Mouse (Mus musculus) hindbrain, embryonic 13.5 days (tissue): Measurements from ENCODE around the gene Slc22a21. TPM values are rescaled to one million over a fixed set of nuclear protein-coding genes. Genes with fewer than 3 reads are reported as not detected.

Source experiments
- ATAC-seq: fragments of 200-750 bp; cut with Nextera tagmentation; 2 replicates; pipeline ENCODE4 v1.8.0; 2017; ENCODE audit warnings: moderate TSS enrichment; ENCODE audit not compliant: low FRiP score
- H3K27ac ChIP-seq: fragments of 300-500 bp; sonication (generic); 2 replicates; pipeline ENCODE4 v1.5.1; 2015; ENCODE audit warnings: inconsistent platforms, mild to moderate bottlenecking, moderate library complexity
- H3K27me3 ChIP-seq: fragments of 300-500 bp; sonication (generic); 2 replicates; pipeline ENCODE4 v1.6.1; 2015; ENCODE audit warnings: mild to moderate bottlenecking, inconsistent platforms
- H3K36me3 ChIP-seq: fragments of 300-500 bp; sonication (generic); 2 replicates; pipeline ENCODE4 v1.6.1; 2015; ENCODE audit warnings: mild to moderate bottlenecking, inconsistent platforms
- H3K4me1 ChIP-seq: fragments of 300-500 bp; sonication (generic); replicated peaks from 2 replicates; pipeline ENCODE4 v1.6.1; 2015; ENCODE audit warnings: inconsistent platforms
- H3K4me2 ChIP-seq: fragments of 300-500 bp; sonication (generic); 2 replicates; pipeline ENCODE4 v1.6.1; 2015; ENCODE audit warnings: inconsistent platforms, mild to moderate bottlenecking, moderate library complexity
- H3K4me3 ChIP-seq: fragments of 300-500 bp; sonication (generic); 2 replicates; pipeline ENCODE4 v1.5.1; 2015; ENCODE audit warnings: mild to moderate bottlenecking, inconsistent platforms
- H3K9ac ChIP-seq: fragments of 300-500 bp; sonication (generic); 2 replicates; pipeline ENCODE4 v1.6.1; 2015; ENCODE audit warnings: mild to moderate bottlenecking, inconsistent platforms
- H3K9me3 ChIP-seq: fragments of 300-500 bp; sonication (generic); 2 replicates; pipeline ENCODE4 v1.6.1; 2016; ENCODE audit warnings: inconsistent platforms
- WGBS: fragments of 180-500 bp; shearing (Covaris S2); methylation state at CpG from one replicate; pipeline ENCODE4 v1.1.7; 2015; 5-methylcytosine and 5-hydroxymethylcytosine counted together
- polyA plus RNA-seq: library from polyadenylated mRNA; unstranded; fragments of >200 nt; fragmentation: Nextera tagmentation; extraction: Ambion mirVana; gene quantifications from 2 replicates; pipeline ENCODE4 v1.2.1, GENCODE M21; 2015

Gene Slc22a21
- polyA plus RNA-seq, 1 experiment from 2014 or later, result 1.8 TPM

DNA sequence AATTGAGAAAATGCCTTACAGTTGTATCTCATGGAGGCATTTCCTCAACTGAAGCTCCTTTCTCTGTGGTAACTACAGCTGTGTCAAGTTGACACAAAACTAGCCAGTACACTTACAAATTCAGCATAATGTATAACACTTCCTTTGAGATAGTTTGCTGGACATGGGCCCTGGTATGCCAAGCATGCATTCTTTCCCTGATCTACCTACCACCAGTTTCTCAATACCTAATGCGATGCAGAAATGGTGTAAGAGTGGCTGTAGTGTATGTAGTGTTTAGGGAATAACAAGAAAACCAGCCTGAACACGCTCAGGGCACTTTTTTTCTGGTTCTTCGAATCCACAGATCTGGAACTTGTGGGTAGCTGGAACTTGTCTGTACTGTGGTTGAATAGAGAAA lies 51.5 kb downstream of the Slc22a21 start:
- ATAC-seq, result no peak
- no peaks in the 10 kb centered on the region for H3K4me1 ChIP-seq

DNA sequence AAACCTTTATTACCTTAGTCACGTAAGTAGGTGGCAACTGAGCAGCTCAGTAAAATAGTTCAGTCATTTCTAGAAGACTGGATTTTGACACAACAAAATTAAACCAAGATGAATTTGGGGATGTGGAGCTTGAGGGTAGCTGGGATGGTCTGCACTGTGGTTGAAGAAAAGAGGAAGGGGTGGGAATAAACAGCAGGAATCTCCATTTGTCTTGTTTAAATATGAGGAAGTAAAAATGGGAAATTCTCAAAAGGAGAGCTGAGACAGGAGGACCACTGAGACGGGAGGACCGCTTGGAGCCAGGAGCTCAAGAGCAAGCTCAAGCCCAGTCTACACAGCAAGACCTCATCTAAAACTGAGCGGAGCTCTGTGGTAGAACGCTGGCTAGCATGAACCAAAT lies 53.8 kb downstream of the Slc22a21 start:
- Histone ChIP-seq H3K9ac (no peak overlapping the region), H3K4me1 (no peaks in the 10 kb centered on the region), H3K27ac (no peak overlapping the region), H3K36me3 (no peaks in the 10 kb centered on the region), H3K4me2 (no peak overlapping the region), H3K9me3 (no peaks in the 10 kb centered on the region), H3K27me3 (no peaks in the 10 kb centered on the region), H3K4me3 (no peak overlapping the region)
- ATAC-seq, result no peak
- WGBS, result 92% methylated on average over 5 of the region's 5 CpGs

More for the DNA sequence above, 51.5 kb downstream of the Slc22a21 start:
- H3K9ac ChIP-seq, result no peak overlapping the region
- H3K36me3 ChIP-seq, result no peaks in the 10 kb centered on the region
- no peaks in the 10 kb centered on the region for H3K9me3 ChIP-seq
- 80% methylated on average over 3 of the region's 3 CpGs for WGBS
- H3K4me2 ChIP-seq, result no peak overlapping the region
- no peak overlapping the region for H3K27ac ChIP-seq
- H3K4me3 ChIP-seq, result no peak overlapping the region
- no peaks in the 10 kb centered on the region for H3K27me3 ChIP-seq

DNA sequence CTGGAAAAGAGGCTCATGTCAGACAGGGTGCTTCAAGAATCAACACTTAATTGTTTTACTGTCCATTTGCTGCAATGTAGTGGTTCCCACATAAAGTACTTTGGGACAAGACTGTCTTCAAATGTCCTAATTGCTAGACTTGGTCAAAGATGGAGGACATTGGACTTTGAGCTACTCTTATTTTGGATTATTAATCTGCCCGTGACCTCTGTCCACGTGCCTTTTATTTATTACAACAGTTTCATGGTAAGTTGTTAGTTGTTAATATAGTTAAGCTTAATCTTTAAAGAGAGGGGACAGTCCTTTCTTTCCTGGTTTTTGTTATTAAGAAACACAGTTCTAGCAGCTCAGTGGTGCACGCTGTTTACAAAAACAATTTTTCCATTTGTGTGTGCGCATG lies 61.3 kb downstream of the Slc22a21 start:
- no peak overlapping the region for H3K27ac ChIP-seq
- H3K4me3 ChIP-seq, result no peak overlapping the region
- H3K9me3 ChIP-seq, result no peaks in the 10 kb centered on the region
- ATAC-seq, result no peak
- H3K27me3 ChIP-seq, result no peaks in the 10 kb centered on the region
- H3K9ac ChIP-seq, result no peak overlapping the region
- WGBS, result 96% methylated on average over 4 of the region's 4 CpGs
- H3K36me3 ChIP-seq, result no peaks in the 10 kb centered on the region
- no peak overlapping the region for H3K4me2 ChIP-seq
- no peaks in the 10 kb centered on the region for H3K4me1 ChIP-seq

DNA sequence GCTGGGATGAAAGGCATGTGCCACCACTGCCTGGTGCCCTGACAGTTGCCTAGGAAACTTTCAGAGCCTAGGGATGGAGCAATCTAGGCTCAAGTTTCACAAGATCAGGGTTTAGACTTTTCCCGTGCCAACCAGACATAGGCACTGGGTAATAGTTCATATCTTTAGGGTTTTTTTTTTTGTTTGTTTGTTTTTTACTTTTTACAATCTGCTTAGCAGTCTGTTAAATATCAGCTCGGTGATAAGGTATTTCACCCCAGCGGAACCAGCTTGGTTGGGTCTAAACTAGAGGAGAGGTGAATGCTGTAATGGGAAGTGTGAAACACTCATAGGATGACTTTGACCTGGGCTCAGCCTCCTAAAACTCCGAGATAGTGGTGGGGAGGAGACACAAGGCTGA lies 69.1 kb downstream of the Slc22a21 start:
- no peaks in the 10 kb centered on the region for H3K27me3 ChIP-seq
- no peaks in the 10 kb centered on the region for H3K9me3 ChIP-seq
- no peaks in the 10 kb centered on the region for H3K36me3 ChIP-seq
- H3K4me2 ChIP-seq, result no peak overlapping the region
- WGBS, result 87% methylated on average over 4 of the region's 4 CpGs
- ATAC-seq, result no peak
- no peak overlapping the region for H3K4me3 ChIP-seq
- H3K9ac ChIP-seq, result no peak overlapping the region
- H3K27ac ChIP-seq, result no peak overlapping the region
- no peaks in the 10 kb centered on the region for H3K4me1 ChIP-seq

DNA sequence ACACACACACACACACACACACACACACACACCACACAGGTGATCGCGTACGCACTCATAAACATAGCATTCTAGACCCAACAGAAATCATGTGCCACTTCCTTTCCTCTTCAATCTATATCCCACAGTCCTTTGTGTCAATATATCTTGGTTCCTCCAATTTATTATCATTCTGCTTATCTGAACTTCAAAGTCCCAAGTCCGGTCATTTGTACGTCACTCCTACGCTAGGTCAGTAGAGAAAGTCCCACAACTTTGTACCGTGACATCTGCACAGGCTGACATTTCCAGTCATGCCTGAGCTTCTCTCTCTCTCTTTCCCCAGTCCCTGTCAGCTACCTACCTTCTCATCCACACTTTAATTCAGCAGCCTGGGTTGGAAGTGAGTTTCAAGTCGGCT lies 71.4 kb downstream of the Slc22a21 start:
- 93% methylated on average over 8 of the region's 8 CpGs for WGBS
- Histone ChIP-seq H3K4me1 (no peaks in the 10 kb centered on the region), H3K4me3 (no peak overlapping the region), H3K4me2 (no peak overlapping the region), H3K27me3 (no peaks in the 10 kb centered on the region), H3K36me3 (no peaks in the 10 kb centered on the region), H3K9ac (no peak overlapping the region), H3K9me3 (no peaks in the 10 kb centered on the region), H3K27ac (no peak overlapping the region)
- no peak for ATAC-seq

DNA sequence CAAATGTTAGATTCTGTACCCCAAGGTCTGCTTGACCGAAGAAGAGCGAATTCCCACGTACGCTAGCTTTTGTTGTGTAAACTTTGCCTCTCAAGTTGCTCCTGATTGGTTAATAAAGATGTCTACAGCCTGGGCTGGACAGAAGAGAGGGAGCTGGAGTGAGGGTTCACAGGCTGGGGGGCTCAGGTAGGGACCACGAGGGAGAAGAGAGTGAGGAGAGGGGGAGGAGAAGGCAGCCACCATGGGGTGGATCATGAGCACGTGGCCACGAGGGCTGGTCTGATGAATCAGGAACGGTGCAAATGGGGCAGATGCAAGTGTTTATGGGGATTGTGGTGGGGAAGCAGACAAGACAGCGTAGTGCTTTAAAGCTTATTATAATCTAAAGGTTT lies 75.6 kb downstream of the Slc22a21 start:
- WGBS, result 78% methylated on average over 9 of the region's 9 CpGs
- Histone ChIP-seq H3K4me3 (no peak overlapping the region), H3K4me2 (no peak overlapping the region), H3K27me3 (no peaks in the 10 kb centered on the region), H3K4me1 (no peaks in the 10 kb centered on the region), H3K9ac (no peak overlapping the region), H3K36me3 (no peaks in the 10 kb centered on the region), H3K27ac (no peak overlapping the region), H3K9me3 (no peaks in the 10 kb centered on the region)
- ATAC-seq, result no peak

DNA sequence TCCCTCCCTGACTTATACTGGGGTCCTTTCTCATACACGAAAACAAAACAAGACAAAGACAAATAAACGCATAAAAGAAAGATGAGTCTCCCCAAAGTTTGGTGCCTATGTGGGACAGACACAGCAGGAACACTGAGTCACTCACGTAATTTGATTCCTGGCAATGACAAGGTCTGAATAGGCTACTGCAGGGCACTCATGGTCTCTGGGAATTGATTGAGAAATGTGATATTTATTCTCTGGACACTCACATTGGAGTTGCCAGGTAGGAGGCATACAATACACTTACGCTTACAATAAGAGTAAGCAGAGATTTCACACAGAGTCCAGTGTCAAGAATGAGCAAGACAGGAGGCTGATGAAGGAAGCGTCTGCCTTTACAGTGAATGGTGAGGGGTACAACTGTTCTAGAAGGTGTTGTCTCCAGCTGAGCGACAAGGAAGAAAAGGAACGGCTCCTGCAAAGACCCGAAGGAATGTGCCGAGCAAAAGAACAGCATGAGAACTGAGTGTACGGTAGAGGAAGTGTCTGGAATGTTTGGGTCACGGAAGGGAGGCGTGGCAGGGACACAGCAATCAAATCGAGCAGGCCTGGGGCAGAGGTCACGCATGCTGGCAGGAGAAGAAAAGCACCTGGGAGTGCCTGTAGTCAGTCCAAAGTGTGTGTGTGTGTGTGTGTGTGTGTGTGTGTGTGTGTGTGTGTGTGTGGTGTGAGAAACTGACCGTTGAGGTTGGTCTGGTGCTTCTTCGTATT lies 76.2 kb downstream of the Slc22a21 start:
- 51% methylated on average over 16 of the region's 16 CpGs for WGBS

DNA sequence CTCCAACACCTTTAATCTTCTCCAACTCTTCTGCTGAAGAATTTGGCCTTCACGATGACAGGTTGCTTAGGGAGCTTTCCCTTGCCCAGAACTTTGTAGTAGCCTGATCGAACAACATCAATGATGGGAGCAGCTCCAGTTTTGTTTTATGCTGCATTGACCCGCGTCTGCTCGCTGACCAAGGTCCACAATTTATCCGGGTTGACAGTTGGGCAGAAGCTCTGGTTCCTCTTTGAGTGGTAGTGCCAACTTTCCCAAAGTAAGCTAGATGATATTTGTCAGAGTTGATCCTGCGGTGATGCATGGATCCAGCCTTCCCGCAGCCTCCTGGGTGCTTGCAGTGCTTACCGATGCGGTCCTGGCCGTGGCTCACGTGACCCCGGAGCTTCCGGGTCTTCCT lies 77.4 kb downstream of the Slc22a21 start:
- no peaks in the 10 kb centered on the region for H3K27me3 ChIP-seq
- no peak overlapping the region for H3K4me2 ChIP-seq
- no peaks in the 10 kb centered on the region for H3K36me3 ChIP-seq
- no peak overlapping the region for H3K4me3 ChIP-seq
- H3K9ac ChIP-seq, result no peak overlapping the region
- WGBS, result 94% methylated on average over 14 of the region's 14 CpGs
- no peaks in the 10 kb centered on the region for H3K4me1 ChIP-seq
- ATAC-seq, result no peak
- H3K27ac ChIP-seq, result no peak overlapping the region
- H3K9me3 ChIP-seq, result no peaks in the 10 kb centered on the region

More for the DNA sequence above, 76.2 kb downstream of the Slc22a21 start:
- Histone ChIP-seq H3K9me3 (no peaks in the 10 kb centered on the region), H3K9ac (no peak overlapping the region), H3K4me3 (no peak overlapping the region), H3K27ac (no peak overlapping the region), H3K36me3 (no peaks in the 10 kb centered on the region), H3K27me3 (no peaks in the 10 kb centered on the region), H3K4me2 (no peak overlapping the region), H3K4me1 (no peaks in the 10 kb centered on the region)
- no peak for ATAC-seq

DNA sequence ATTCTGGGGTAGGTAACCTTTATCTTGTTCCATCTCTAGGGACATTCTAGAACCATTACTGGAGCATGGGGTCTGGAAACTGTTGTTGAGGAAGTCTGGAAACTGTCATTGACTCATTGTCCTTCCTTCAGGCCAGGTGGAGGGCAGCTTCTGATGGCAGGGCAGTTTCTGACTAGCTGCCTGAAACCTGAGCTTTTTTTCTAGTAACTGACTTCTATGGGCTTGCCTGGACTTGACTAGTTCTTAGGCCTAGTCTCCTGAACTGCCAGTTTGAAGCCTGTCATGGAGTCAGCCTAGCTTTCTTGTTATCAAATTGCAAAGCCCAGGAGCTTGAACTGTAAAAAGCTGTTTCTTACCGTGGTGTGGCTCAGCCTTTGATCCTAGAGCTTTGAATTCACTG lies 79.1 kb downstream of the Slc22a21 start:
- Histone ChIP-seq H3K4me1 (no peaks in the 10 kb centered on the region), H3K27me3 (no peaks in the 10 kb centered on the region), H3K9me3 (no peaks in the 10 kb centered on the region), H3K4me2 (no peak overlapping the region), H3K9ac (no peak overlapping the region), H3K36me3 (no peaks in the 10 kb centered on the region), H3K4me3 (no peak overlapping the region), H3K27ac (no peak overlapping the region)
- 71% methylated on average over 1 of the region's 1 CpGs for WGBS
- no peak for ATAC-seq

DNA sequence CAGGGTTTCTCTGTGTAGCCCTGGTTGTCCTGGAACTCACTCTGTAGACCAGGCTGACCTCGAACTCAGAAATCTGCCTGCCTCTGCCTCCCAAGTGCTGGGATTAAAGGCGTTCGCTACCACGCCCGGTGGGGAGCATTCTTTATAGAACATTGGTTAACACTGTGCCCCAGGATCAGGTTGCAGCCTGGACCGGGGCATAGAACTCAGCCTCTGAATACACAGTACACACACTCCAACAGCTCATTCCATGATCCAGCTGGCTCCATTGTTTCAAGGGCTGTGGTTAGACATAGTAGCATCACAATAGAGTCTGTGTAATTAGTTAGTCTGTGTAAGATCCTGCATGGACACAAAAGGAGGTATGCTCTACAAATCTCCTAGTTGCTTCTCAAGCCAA lies 80.2 kb downstream of the Slc22a21 start:
- H3K9ac ChIP-seq, result no peak overlapping the region
- WGBS, result 91% methylated on average over 6 of the region's 6 CpGs
- no peaks in the 10 kb centered on the region for H3K4me1 ChIP-seq
- H3K4me2 ChIP-seq, result no peak overlapping the region
- ATAC-seq, result no peak
- no peaks in the 10 kb centered on the region for H3K27me3 ChIP-seq
- no peak overlapping the region for H3K27ac ChIP-seq
- no peaks in the 10 kb centered on the region for H3K9me3 ChIP-seq
- H3K4me3 ChIP-seq, result no peak overlapping the region
- no peaks in the 10 kb centered on the region for H3K36me3 ChIP-seq

Other genes with a start within 250 kb of the Slc22a21 start
- gene Irf1, start 210.3 kb downstream of the Slc22a21 start, polyA plus RNA-seq, result 2.5 and 2.9 TPM in 2 replicates
- not detected in 2 replicates for gene Gm17334, start 207.1 kb downstream of the Slc22a21 start, polyA plus RNA-seq
- 0.31 and 0.69 TPM in 2 replicates for gene Gm12216, start 121.1 kb downstream of the Slc22a21 start, polyA plus RNA-seq
- gene Slc22a5, start 88.7 kb downstream of the Slc22a21 start, polyA plus RNA-seq, result 8.1 and 10.8 TPM in 2 replicates
- gene Slc22a4, start 47.8 kb upstream of the Slc22a21 start, polyA plus RNA-seq, result 1.8 and 2.1 TPM in 2 replicates
- gene Pdlim4, start 88.7 kb upstream of the Slc22a21 start, polyA plus RNA-seq, result 30.9 and 31.1 TPM in 2 replicates
- 10.9 and 11.3 TPM in 2 replicates for gene P4ha2, start 119.8 kb upstream of the Slc22a21 start, polyA plus RNA-seq